Mouse (Mus musculus) heart, adult 2 months (tissue): Measurements from ENCODE around the gene 1700113H08Rik.

ENCODE experiments used
- CTCF ChIP-seq: fragments of 200-600 bp; IDR thresholded peaks from 2 replicates; pipeline ENCODE4 v1.8.1; 2022; ENCODE audit warnings: antibody characterized with exemption, mild to moderate bottlenecking, moderate library complexity
- EP300 ChIP-seq: fragments of 200-500 bp; IDR thresholded peaks from 2 replicates; pipeline ENCODE4 v1.6.1; 2011; ENCODE audit warnings: low read depth, low read length, control low read depth; ENCODE audit not compliant: insufficient read depth
- POLR2A ChIP-seq: fragments of 200-500 bp; IDR thresholded peaks from 2 replicates; pipeline ENCODE4 v1.6.1; 2011; ENCODE audit warnings: mild to moderate bottlenecking, low read depth, low read length, control low read depth; ENCODE audit not compliant: insufficient read depth

DNA sequence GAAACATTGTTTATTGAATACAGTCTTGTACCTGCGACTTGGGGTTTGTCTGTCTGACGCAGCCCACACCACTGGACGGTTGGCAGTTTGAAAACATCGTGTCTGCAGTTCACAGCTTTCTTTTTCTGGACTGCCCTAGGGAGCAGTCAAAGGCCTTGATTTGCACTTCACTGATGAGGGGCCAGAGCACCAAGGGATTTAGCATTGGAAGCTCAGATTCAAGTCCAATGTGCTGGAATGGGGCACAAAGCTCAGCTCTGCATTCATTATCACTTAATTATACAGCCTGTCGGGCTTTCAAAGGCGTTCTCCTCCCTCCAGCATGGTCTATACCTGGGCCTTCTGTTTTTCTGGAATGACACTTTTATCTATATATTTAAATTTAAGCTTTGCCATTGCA is 11.4 kb upstream of the 1700113H08Rik start:
- TF ChIP-seq POLR2A (no peak), EP300 (no peak), CTCF (no peak)
